Mouse (Mus musculus) hindbrain, embryonic 14.5 days (tissue): ENCODE measurements at regions not wholly inside any gene's neighbourhood (a gene's known extent, or its start where the extent isn't known, plus 50 kb on each side); places are given as distances from the start of the nearest gene placed in this dataset.

Experiments
- ATAC-seq: fragments of 200-750 bp; cut with Nextera tagmentation; 2 replicates; pipeline ENCODE4 v1.8.0; 2017; ENCODE audit warnings: moderate number of reproducible peaks, mild to moderate bottlenecking, moderate TSS enrichment, moderate library complexity; ENCODE audit not compliant: low FRiP score
- DNase-seq: peaks from one replicate; pipeline ENCODE4 v3.0.0-alpha.2; 2015; ENCODE audit warnings: low spot score
- H3K27ac ChIP-seq: fragments of 300-500 bp; sonication (generic); 2 replicates; pipeline ENCODE4 v1.5.1; 2014; ENCODE audit warnings: mild to moderate bottlenecking, moderate library complexity
- H3K27me3 ChIP-seq: fragments of 300-500 bp; sonication (generic); 2 replicates; pipeline ENCODE4 v1.6.1; 2014; ENCODE audit warnings: mild to moderate bottlenecking, low read length, mixed read lengths; ENCODE audit not compliant: control insufficient read depth, insufficient read depth
- H3K36me3 ChIP-seq: fragments of 300-500 bp; sonication (generic); replicated peaks from 2 replicates; pipeline ENCODE4 v1.6.1; 2014; ENCODE audit not compliant: control insufficient read depth, insufficient read depth
- H3K4me1 ChIP-seq: fragments of 300-500 bp; sonication (generic); replicated peaks from 2 replicates; pipeline ENCODE4 v1.6.1; 2014; ENCODE audit warnings: antibody characterized with exemption, low read length, mixed read lengths; ENCODE audit not compliant: control insufficient read depth, insufficient read depth
- H3K4me2 ChIP-seq: fragments of 300-500 bp; sonication (generic); replicated peaks from 2 replicates; pipeline ENCODE4 v1.6.1; 2014; ENCODE audit warnings: mild to moderate bottlenecking, moderate library complexity
- H3K4me3 ChIP-seq: fragments of 300-500 bp; sonication (generic); replicated peaks from 2 replicates; pipeline ENCODE4 v1.5.1; 2014; ENCODE audit warnings: mild to moderate bottlenecking, low read length
- H3K9ac ChIP-seq: fragments of 300-500 bp; sonication (generic); 2 replicates; pipeline ENCODE4 v1.6.1; 2014
- H3K9me3 ChIP-seq: fragments of 300-500 bp; sonication (generic); 2 replicates; pipeline ENCODE4 v1.6.1; 2016; ENCODE audit warnings: low read length; ENCODE audit not compliant: control insufficient read depth
- WGBS: fragments of 180-500 bp; shearing (Covaris S2); extraction: QIAGEN DNeasy Blood & Tissue Kit; methylation state at CpG from one replicate; pipeline ENCODE4 v1.1.7; 2014; 5-methylcytosine and 5-hydroxymethylcytosine counted together

DNA sequence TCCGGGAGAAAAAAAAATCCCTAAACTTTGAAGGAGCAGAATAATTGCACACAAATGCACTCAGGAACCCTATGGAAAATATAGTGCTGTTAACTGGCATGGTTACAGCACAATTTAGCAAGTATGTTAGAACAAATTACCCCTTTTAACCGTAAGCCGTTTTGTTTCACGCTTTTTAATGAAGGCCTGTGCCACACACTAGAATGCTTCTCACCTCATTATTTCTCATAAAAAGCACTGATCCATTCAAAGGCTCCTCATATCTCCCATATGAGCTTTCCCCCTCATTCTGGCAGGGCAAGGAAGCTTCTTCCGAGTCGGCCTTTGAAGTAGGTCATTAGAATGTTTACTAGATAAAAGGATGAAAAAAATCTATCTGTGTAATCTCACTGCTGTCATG is 182.4 kb downstream of the Fbxo8 start:
- H3K9ac ChIP-seq = no peak overlapping the region
- no peak overlapping the region for H3K27ac ChIP-seq
- 61% methylated on average over 6 of the region's 6 CpGs for WGBS
- ATAC-seq (no peak), DNase-seq (no peak)
- no peak overlapping the region for H3K4me3 ChIP-seq
- no peak overlapping the region for H3K4me2 ChIP-seq
- no peaks in the 10 kb centered on the region for H3K4me1 ChIP-seq
- no peaks in the 10 kb centered on the region for H3K36me3 ChIP-seq
- no peaks in the 10 kb centered on the region for H3K9me3 ChIP-seq
- H3K27me3 ChIP-seq = no peaks in the 10 kb centered on the region

DNA sequence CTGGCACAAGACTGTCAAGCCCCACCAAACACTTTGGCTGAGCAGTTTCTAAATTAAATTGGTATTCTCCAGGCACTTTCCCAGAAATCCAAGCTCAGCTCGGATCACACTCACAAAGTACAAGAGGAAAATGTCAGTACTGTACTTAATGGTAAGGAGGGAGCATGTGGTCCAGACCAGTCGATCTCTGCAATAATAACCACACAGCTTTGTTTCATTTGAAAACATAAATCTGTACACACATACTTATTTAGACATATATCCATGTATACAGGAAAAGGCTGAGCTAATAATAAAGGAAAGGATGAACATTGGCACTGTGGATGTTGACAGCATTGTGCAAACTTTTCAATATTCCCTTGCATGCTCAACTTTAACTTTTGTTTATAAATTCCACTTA is 184.1 kb downstream of the Fbxo8 start:
- DNase-seq (no peak), ATAC-seq (no peak)
- Histone ChIP-seq H3K9ac (no peak overlapping the region), H3K4me1 (no peaks in the 10 kb centered on the region), H3K9me3 (no peaks in the 10 kb centered on the region), H3K27me3 (no peaks in the 10 kb centered on the region), H3K27ac (no peak overlapping the region), H3K4me2 (no peak overlapping the region), H3K36me3 (no peaks in the 10 kb centered on the region), H3K4me3 (no peak overlapping the region)
- 88% methylated on average over 2 of the region's 2 CpGs for WGBS

DNA sequence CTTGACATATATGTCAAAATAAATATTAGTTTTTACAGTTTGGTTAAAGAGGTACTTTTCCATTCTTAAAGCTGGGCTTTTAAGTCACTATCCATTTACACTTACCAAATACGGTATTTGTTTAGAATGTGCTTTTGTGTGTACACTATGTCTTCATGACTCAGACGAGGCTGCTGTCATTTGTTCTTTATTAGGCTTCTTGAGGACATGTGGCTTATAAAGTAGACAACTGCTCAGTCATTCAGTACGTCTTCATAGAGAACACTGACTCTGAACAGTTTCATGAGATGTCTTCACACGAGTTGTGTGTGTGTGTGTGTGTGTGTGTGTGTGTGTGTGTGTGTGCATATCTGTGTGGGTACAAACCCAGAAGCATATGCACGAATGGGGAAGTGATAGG is 216.1 kb downstream of the Fbxo8 start:
- Histone ChIP-seq H3K27ac (no peak overlapping the region), H3K27me3 (no peaks in the 10 kb centered on the region), H3K36me3 (no peaks in the 10 kb centered on the region), H3K9ac (no peak overlapping the region), H3K4me3 (no peak overlapping the region), H3K4me1 (no peaks in the 10 kb centered on the region), H3K9me3 (no peaks in the 10 kb centered on the region), H3K4me2 (no peak overlapping the region)
- DNase-seq = no peak
- ATAC-seq = no peak
- WGBS = 84% methylated on average over 5 of the region's 5 CpGs

DNA sequence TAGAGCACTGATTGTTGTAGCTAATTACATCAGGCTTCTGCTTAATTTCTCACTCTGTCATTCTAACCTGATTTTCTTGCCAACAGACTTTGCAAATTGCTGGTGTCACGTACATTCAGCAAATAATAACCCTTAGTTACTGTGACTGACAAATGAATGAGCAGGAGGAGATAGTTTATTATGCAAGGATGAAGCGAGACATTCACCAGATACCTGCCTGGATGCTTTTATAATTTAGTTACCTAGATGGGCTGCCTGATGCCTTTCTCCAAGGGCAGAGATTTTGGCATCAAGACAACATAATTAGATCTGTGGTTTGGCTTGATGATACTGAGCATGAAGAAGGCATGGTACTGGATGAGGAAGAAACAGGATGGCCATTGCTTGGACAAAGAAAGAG is 233.6 kb downstream of the Fbxo8 start:
- DNase-seq (no peak), ATAC-seq (no peak)
- WGBS = 60% methylated on average over 2 of the region's 2 CpGs
- Histone ChIP-seq H3K4me3 (no peak overlapping the region), H3K4me2 (no peak overlapping the region), H3K27ac (no peak overlapping the region), H3K4me1 (no peaks in the 10 kb centered on the region), H3K9me3 (no peaks in the 10 kb centered on the region), H3K27me3 (no peaks in the 10 kb centered on the region), H3K36me3 (no peaks in the 10 kb centered on the region), H3K9ac (no peak overlapping the region)

DNA sequence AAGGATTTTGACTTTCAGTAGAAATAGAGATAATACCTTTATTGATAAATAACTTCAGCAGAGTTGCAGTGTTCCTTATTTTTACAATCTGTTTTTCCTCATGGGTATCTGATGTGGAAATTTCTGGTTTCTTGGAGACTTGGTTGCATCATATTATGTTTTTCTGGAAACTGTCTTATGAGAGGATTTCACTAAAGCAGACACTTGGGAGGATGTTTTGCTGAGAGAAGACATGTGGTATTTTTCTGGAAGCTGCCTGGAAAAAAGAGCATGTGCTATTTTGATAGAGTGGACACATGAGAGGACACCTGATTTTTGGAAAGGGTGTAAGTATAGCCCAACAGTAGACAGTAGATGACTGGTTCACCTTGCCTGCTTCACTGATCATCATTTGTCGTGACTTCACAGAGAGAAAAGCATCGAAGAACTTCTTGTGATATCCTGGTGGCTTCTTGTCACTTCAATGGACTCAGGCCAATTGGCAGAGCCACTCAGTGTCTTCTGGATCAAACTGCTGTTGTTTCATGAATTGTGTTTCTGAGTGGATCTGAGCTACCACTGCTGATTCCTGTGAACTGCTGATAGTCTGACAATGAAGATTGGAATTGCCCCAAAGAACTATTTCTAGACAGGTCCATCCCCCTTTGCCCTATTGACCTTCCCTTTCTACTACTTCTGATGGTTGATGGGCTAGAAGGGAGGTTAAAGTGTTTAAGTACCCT is 238.8 kb downstream of the Fbxo8 start:
- H3K4me3 ChIP-seq = no peak overlapping the region
- H3K4me2 ChIP-seq = no peak overlapping the region
- no peaks in the 10 kb centered on the region for H3K27me3 ChIP-seq
- WGBS = 84% methylated on average over 2 of the region's 2 CpGs
- ATAC-seq (no peak), DNase-seq (no peak)
- no peaks in the 10 kb centered on the region for H3K9me3 ChIP-seq
- no peaks in the 10 kb centered on the region for H3K36me3 ChIP-seq
- no peak overlapping the region for H3K9ac ChIP-seq
- H3K27ac ChIP-seq = no peak overlapping the region
- no peaks in the 10 kb centered on the region for H3K4me1 ChIP-seq

DNA sequence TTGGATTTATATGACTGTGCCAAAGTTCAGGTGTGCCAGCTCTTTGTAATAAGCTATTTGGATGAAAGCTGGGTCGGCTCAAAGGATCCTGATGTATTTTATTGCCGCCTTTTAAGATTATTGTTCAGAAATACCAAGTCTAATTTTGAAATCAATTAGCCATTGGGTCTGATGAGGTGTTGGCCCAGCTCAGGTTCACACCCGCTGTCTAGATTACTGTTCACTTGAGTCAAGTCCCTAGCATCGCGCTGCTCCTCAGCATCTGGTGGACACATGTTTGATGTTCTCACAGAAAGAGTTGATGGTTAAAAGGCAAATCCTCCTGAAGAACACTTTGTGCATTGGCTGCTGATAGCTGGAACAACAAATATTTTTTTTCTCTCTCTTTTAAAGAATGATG is 281.8 kb downstream of the Fbxo8 start:
- H3K9me3 ChIP-seq = no peaks in the 10 kb centered on the region
- no peak overlapping the region for H3K4me2 ChIP-seq
- H3K4me3 ChIP-seq = no peak overlapping the region
- H3K27me3 ChIP-seq = no peaks in the 10 kb centered on the region
- DNase-seq (no peak), ATAC-seq (no peak)
- H3K4me1 ChIP-seq = no peaks in the 10 kb centered on the region
- H3K9ac ChIP-seq = no peak overlapping the region
- H3K27ac ChIP-seq = no peak overlapping the region
- no peaks in the 10 kb centered on the region for H3K36me3 ChIP-seq
- 94% methylated on average over 5 of the region's 5 CpGs for WGBS

DNA sequence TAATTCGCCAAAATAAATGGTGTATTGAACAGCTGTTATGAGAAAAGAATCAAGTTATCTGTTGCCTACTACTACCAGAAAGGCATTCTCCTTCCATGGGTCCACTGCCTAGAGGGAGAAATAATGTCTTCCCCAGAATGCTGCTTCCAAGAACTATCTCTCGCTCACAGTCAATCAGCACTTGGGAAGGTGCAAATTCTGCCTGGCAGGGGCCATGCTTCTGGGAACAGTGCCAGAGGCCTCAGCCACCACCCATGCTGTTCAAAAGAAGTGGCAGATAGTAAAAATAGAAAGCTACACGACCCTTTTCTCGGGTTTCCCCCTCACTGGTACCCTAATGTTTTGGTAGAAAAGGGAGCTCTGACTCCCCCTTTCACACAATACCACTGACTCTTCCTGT is 282.2 kb downstream of the Fbxo8 start:
- no peak overlapping the region for H3K4me3 ChIP-seq
- ATAC-seq (no peak), DNase-seq (no peak)
- WGBS = 51% methylated on average over 4 of the region's 4 CpGs
- H3K4me2 ChIP-seq = no peak overlapping the region
- no peaks in the 10 kb centered on the region for H3K9me3 ChIP-seq
- no peaks in the 10 kb centered on the region for H3K36me3 ChIP-seq
- no peak overlapping the region for H3K27ac ChIP-seq
- H3K4me1 ChIP-seq = no peaks in the 10 kb centered on the region
- H3K27me3 ChIP-seq = no peaks in the 10 kb centered on the region
- H3K9ac ChIP-seq = no peak overlapping the region

DNA sequence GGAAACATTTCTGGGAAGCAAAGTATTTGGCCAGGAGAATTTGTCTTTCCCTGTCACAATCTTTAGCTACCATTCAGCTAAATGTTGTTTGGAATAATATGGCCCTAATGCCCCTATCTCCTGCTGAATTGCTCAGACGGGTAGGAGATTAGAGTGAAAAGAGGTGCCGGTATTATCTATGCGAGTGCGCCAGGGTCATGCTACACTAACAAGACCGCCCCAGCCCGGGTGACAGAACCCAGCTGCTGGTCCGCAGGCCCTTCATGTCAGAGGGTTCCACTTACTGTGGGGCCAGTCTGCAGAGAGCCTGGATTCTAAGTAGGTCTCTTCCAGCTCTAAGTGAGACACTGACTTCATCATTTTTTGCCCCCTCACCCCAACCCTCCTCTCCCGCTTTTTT is 332.6 kb downstream of the Fbxo8 start:
- ATAC-seq = no peak
- Histone ChIP-seq H3K27me3 (no peaks in the 10 kb centered on the region), H3K36me3 (no peaks in the 10 kb centered on the region), H3K4me2 (no peak overlapping the region), H3K4me1 (no peaks in the 10 kb centered on the region), H3K4me3 (no peak overlapping the region), H3K9ac (no peak overlapping the region), H3K9me3 (no peaks in the 10 kb centered on the region), H3K27ac (no peak overlapping the region)
- DNase-seq = no peak
- WGBS = 59% methylated on average over 8 of the region's 8 CpGs

DNA sequence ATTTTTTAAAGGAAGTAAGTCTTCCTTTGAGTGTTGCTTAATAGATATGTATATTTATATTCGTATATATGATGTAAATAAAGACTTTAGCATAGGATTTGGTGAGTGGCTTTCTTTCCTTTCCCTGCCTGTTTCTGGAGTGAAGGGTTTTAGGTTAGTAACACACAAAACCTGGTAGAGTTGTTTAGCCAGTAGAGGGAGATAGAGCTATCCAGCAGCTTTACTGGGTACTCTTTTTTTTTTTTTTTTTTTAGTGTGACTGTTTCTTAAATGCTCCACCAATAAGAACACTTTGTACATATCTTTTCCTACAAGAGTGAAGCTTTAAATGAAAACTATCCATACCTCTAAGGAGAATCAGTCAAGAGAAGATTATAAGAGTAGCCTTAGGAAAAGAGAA is 333.3 kb downstream of the Fbxo8 start:
- ATAC-seq = no peak
- WGBS = 25% methylated on average over 1 of the region's 1 CpGs

DNA sequence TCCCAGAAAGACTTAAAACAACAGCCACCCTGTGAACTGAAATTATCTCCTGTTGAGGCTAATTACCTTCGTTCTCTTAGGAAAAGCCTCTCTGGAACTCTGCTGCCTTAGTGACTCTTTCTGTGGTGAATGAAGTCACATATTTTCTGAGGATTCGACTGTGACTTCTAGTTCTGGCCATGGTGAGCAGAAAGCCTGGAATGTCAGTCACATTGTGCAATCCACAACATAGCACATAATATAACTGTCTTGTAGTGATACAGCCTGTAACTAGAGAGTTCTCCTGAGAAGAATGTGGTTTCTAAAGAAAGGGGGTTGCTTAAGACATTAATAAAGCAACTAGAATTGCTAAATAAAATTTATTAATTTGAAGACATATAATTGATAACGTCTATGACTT is 342.7 kb downstream of the Fbxo8 start:
- Histone ChIP-seq H3K4me1 (no peaks in the 10 kb centered on the region), H3K27me3 (no peaks in the 10 kb centered on the region), H3K4me2 (no peak overlapping the region), H3K4me3 (no peak overlapping the region), H3K27ac (no peak overlapping the region), H3K9me3 (no peaks in the 10 kb centered on the region), H3K36me3 (no peaks in the 10 kb centered on the region), H3K9ac (no peak overlapping the region)
- WGBS = 66% methylated on average over 3 of the region's 3 CpGs
- ATAC-seq (no peak), DNase-seq (no peak)

More for the DNA sequence above, 333.3 kb downstream of the Fbxo8 start:
- H3K27ac ChIP-seq = no peak overlapping the region
- H3K4me1 ChIP-seq = no peaks in the 10 kb centered on the region
- DNase-seq = peak; percentile 59
- no peak overlapping the region for H3K4me2 ChIP-seq
- no peak overlapping the region for H3K4me3 ChIP-seq
- H3K9ac ChIP-seq = no peak overlapping the region
- H3K36me3 ChIP-seq = no peaks in the 10 kb centered on the region
- H3K27me3 ChIP-seq = no peaks in the 10 kb centered on the region
- H3K9me3 ChIP-seq = no peaks in the 10 kb centered on the region
